Mouse (Mus musculus): ENCODE results near the gene Mthfsl. TPM values are rescaled to one million over a fixed set of nuclear protein-coding genes. Genes with fewer than 3 reads are reported as not detected.
"Not testable (repeated sequence)": the region's sequence is repeated elsewhere in the genome, so short reads cannot be mapped to it uniquely, and the experiment has no call there.

Mthfsl gene
- polyA plus RNA-seq, 1 experiment from 2014 or later, result 25.6 TPM

DNA sequence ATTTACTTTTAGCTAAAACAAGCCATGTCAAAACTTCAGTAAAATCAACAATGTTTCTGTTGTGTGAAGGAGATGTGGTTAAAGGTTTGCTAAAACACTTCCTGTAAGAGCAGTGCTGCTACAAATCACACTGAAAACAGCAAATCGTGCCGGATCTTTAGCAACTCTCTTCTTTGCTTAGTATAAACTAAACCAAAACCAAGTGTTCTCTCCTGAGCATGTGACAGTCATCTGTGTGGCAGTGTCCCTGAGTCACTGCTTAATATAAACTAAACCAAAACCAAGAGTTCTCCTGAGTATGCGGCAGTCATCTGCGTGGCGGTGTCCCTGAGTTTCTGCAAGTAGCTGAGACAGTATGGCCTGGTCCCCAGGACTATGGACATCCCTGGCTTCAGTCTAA, 10.3 kb downstream of the Mthfsl start:
- H3K9me3 ChIP-seq (ENCODE audit: control insufficient read depth, low read length); ATAC-seq (replicated peaks; ENCODE audit: low FRiP score); H3K36me3 ChIP-seq (ENCODE audit: control insufficient read depth, insufficient read depth, low read length); H3K27ac ChIP-seq (ENCODE audit: low read depth, low read length); H3K27me3 ChIP-seq (ENCODE audit: control insufficient read depth, insufficient read depth, low read length); DNase-seq (ENCODE audit: low spot score); H3K9ac ChIP-seq (ENCODE audit: low read length); H3K4me2 ChIP-seq (ENCODE audit: low read depth, low read length, severe bottlenecking); H3K4me1 ChIP-seq (replicated peaks; ENCODE audit: control insufficient read depth, insufficient read depth, low read length); H3K4me3 ChIP-seq (ENCODE audit: low read depth, low read length): not testable (repeated sequence)
- 92% methylated on average over 5 of the region's 5 CpGs for WGBS

DNA sequence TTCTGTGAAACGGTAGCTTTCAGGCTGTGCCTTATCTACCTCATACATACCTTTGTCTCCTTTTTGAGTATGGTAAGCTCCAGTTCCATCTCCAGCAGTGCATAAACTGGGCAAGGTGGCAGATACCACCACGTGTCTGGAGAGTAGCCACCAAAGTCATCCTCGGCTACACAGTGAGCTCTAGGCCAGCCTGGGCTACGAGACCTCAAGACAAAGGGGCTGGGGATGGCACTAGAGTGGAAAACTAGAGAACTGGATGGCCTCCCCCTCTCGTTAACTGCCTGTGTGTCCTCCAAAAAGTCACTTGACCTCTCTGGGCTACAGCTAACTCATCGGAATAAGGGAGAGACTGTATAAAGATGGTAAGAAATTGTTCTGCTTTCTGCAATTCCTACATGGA, 10.8 kb downstream of the Mthfsl start:
- WGBS, result 91% methylated on average over 6 of the region's 6 CpGs
- no peaks in the 10 kb centered on the region for H3K4me1 ChIP-seq (replicated peaks; ENCODE audit: control insufficient read depth, insufficient read depth, low read length)
- H3K9ac ChIP-seq (ENCODE audit: low read length), result no peak overlapping the region
- H3K27ac ChIP-seq (ENCODE audit: low read depth, low read length), result no peak overlapping the region
- no peak overlapping the region for H3K4me3 ChIP-seq (ENCODE audit: low read depth, low read length)
- no peaks in the 10 kb centered on the region for H3K27me3 ChIP-seq (ENCODE audit: control insufficient read depth, insufficient read depth, low read length)
- DNase-seq (ENCODE audit: low spot score), result no peak
- no peaks in the 10 kb centered on the region for H3K36me3 ChIP-seq (ENCODE audit: control insufficient read depth, insufficient read depth, low read length)
- ATAC-seq (replicated peaks; ENCODE audit: low FRiP score), result no peak
- no peaks in the 10 kb centered on the region for H3K9me3 ChIP-seq (ENCODE audit: control insufficient read depth, low read length)
- no peak overlapping the region for H3K4me2 ChIP-seq (ENCODE audit: low read depth, low read length, severe bottlenecking)

DNA sequence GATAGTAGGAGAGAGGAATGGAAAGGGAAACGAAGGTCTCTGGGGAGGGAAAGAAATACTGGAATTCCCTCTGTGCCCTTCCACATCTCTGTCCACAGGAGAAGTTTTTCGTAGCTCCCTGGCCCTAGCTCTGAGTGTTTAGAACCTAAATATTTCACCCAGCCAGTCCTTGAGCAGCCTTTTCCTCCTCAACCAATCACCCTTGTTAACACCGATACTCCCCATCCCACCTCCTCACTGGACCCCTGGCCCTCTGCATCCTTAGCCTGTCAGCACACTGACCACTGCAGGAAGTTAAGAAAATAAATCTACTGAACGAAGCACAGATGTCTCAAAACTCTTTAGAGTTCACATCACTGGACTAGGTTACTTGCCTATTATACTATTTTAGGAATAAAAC, 13.4 kb downstream of the Mthfsl start:
- Histone ChIP-seq H3K4me1 (replicated peaks; ENCODE audit: control insufficient read depth, insufficient read depth, low read length) (no peaks in the 10 kb centered on the region), H3K36me3 (ENCODE audit: control insufficient read depth, insufficient read depth, low read length) (no peaks in the 10 kb centered on the region), H3K9ac (ENCODE audit: low read length) (no peak overlapping the region), H3K9me3 (ENCODE audit: control insufficient read depth, low read length) (no peaks in the 10 kb centered on the region), H3K27ac (ENCODE audit: low read depth, low read length) (no peak overlapping the region), H3K27me3 (ENCODE audit: control insufficient read depth, insufficient read depth, low read length) (no peaks in the 10 kb centered on the region), H3K4me2 (ENCODE audit: low read depth, low read length, severe bottlenecking) (no peak overlapping the region), H3K4me3 (ENCODE audit: low read depth, low read length) (no peak overlapping the region)
- ATAC-seq (replicated peaks; ENCODE audit: low FRiP score), result no peak
- WGBS, result 85% methylated on average over 4 of the region's 4 CpGs
- DNase-seq (ENCODE audit: low spot score), result no peak

DNA sequence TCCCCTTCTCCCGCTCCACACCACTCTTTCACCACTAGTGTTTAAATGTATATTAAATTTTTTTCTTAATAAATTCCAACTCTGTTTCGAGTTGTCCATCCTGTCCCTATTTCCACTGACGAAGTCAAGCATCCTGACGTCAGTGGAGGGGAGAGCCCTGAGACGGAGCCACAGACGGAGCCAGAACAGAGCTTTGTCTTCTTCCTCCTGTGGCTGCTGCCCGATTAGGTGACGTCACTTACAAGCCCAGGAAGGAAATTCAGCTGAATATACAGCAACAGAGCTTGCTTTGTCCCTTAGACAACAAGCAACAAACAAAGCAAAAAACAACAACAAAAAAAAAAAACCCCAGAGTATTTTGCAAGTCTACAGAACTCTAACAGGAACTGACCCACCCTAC, 14.9 kb downstream of the Mthfsl start:
- H3K36me3 ChIP-seq (ENCODE audit: control insufficient read depth, insufficient read depth, low read length); H3K9ac ChIP-seq (ENCODE audit: low read length); H3K9me3 ChIP-seq (ENCODE audit: control insufficient read depth, low read length); DNase-seq (ENCODE audit: low spot score); ATAC-seq (replicated peaks; ENCODE audit: low FRiP score); H3K27me3 ChIP-seq (ENCODE audit: control insufficient read depth, insufficient read depth, low read length); H3K27ac ChIP-seq (ENCODE audit: low read depth, low read length); H3K4me1 ChIP-seq (replicated peaks; ENCODE audit: control insufficient read depth, insufficient read depth, low read length); H3K4me2 ChIP-seq (ENCODE audit: low read depth, low read length, severe bottlenecking); H3K4me3 ChIP-seq (ENCODE audit: low read depth, low read length): not testable (repeated sequence)
- 78% methylated on average over 8 of the region's 8 CpGs for WGBS

DNA sequence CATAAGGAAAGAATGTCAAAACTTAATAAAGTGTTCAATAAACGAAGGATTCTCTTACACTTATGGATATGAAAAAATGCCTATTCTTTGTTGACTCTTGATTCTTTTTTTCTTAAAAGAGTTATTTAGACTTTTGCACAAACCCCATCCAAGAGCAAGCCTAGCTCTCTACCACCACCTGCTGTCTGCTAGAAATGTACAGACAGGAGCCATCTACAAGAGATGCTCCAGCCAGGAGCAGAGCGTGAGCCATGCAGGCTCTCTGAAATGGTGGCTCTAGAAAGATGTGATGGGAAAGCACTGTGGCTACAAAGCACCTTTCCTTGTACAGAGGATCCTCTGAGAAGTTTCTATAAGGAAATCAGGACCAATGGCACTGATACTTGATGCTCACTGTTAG, 21.4 kb downstream of the Mthfsl start:
- not testable (repeated sequence) for H3K36me3 ChIP-seq (ENCODE audit: control insufficient read depth, insufficient read depth, low read length); H3K27ac ChIP-seq (ENCODE audit: low read depth, low read length); DNase-seq (ENCODE audit: low spot score); H3K4me2 ChIP-seq (ENCODE audit: low read depth, low read length, severe bottlenecking); H3K9ac ChIP-seq (ENCODE audit: low read length); H3K4me1 ChIP-seq (replicated peaks; ENCODE audit: control insufficient read depth, insufficient read depth, low read length); H3K4me3 ChIP-seq (ENCODE audit: low read depth, low read length); ATAC-seq (replicated peaks; ENCODE audit: low FRiP score); H3K27me3 ChIP-seq (ENCODE audit: control insufficient read depth, insufficient read depth, low read length); H3K9me3 ChIP-seq (ENCODE audit: control insufficient read depth, low read length)
- no CpG with 5 or more reads among the region's 2 CpGs for WGBS

DNA sequence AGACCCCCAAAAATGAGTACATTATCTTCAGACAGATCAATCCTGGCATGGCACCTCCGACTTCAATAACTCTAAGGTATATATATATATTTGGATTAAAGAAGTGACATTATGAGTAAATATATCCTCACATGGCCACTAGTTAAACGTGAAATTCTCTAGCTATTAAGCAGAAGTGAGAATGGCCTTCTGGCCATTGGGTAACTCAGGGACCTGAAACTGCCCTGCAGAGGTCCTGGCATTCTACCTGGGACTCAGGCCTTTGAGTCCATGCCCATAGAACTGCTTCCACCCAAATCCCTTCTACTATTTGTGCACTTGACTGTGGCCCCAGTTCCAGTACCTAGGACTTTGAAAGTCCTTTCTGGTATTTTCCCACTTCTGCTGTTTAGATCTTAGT, 28.8 kb downstream of the Mthfsl start:
- H3K4me3 ChIP-seq (ENCODE audit: low read depth, low read length); H3K4me2 ChIP-seq (ENCODE audit: low read depth, low read length, severe bottlenecking); H3K4me1 ChIP-seq (replicated peaks; ENCODE audit: control insufficient read depth, insufficient read depth, low read length); H3K27ac ChIP-seq (ENCODE audit: low read depth, low read length); H3K36me3 ChIP-seq (ENCODE audit: control insufficient read depth, insufficient read depth, low read length); DNase-seq (ENCODE audit: low spot score); H3K9me3 ChIP-seq (ENCODE audit: control insufficient read depth, low read length); H3K27me3 ChIP-seq (ENCODE audit: control insufficient read depth, insufficient read depth, low read length); H3K9ac ChIP-seq (ENCODE audit: low read length); ATAC-seq (replicated peaks; ENCODE audit: low FRiP score): not testable (repeated sequence)
- WGBS, result 84% methylated on average over 2 of the region's 2 CpGs

DNA sequence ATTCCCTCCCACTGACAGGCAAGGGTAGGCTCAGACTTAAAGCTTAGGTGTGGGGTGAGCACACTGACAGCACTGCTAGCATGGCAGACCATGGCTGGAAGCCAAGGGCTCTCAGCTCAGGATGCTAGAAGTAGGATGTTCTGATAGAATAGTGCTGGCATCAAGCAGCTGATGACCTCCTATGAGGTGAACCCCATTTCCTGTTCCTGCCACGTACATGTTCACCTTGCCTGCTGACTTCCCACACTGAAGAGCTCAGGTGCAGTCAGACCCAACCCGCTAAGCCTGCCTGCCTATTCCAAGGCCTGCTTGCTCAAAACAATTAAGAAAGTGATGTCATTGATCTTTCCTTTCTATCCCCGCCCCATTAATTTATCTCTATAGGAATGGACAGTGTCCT, 30.6 kb downstream of the Mthfsl start:
- 93% methylated on average over 2 of the region's 3 CpGs for WGBS
- H3K4me2 ChIP-seq (ENCODE audit: low read depth, low read length, severe bottlenecking); H3K9ac ChIP-seq (ENCODE audit: low read length); H3K36me3 ChIP-seq (ENCODE audit: control insufficient read depth, insufficient read depth, low read length); H3K27me3 ChIP-seq (ENCODE audit: control insufficient read depth, insufficient read depth, low read length); ATAC-seq (replicated peaks; ENCODE audit: low FRiP score); H3K27ac ChIP-seq (ENCODE audit: low read depth, low read length); H3K4me3 ChIP-seq (ENCODE audit: low read depth, low read length); H3K4me1 ChIP-seq (replicated peaks; ENCODE audit: control insufficient read depth, insufficient read depth, low read length); H3K9me3 ChIP-seq (ENCODE audit: control insufficient read depth, low read length); DNase-seq (ENCODE audit: low spot score): not testable (repeated sequence)

DNA sequence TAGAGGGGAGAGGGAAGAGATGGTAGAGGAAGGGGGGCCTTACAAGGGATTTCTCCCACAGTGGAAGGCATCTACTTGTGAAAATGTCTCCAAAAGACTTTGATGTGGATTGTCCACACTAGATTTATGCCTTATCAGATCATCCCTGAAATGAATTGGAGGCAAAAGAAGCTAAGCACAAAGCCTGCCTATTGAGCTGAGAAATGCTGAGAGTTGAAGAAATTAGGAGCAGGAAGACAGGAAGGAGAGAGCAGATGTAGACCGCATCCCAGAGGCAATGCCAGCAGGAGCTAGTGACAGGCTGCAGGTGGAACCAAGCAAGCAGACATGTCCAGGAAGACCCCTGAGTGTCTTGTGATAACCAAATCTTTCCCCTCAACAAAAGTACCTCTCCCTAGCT, 33.4 kb downstream of the Mthfsl start:
- H3K9me3 ChIP-seq (ENCODE audit: control insufficient read depth, low read length); H3K27ac ChIP-seq (ENCODE audit: low read depth, low read length); H3K9ac ChIP-seq (ENCODE audit: low read length); H3K4me2 ChIP-seq (ENCODE audit: low read depth, low read length, severe bottlenecking); H3K4me3 ChIP-seq (ENCODE audit: low read depth, low read length); H3K27me3 ChIP-seq (ENCODE audit: control insufficient read depth, insufficient read depth, low read length); DNase-seq (ENCODE audit: low spot score); H3K36me3 ChIP-seq (ENCODE audit: control insufficient read depth, insufficient read depth, low read length); ATAC-seq (replicated peaks; ENCODE audit: low FRiP score); H3K4me1 ChIP-seq (replicated peaks; ENCODE audit: control insufficient read depth, insufficient read depth, low read length): not testable (repeated sequence)
- 88% methylated on average over 1 of the region's 1 CpGs for WGBS

DNA sequence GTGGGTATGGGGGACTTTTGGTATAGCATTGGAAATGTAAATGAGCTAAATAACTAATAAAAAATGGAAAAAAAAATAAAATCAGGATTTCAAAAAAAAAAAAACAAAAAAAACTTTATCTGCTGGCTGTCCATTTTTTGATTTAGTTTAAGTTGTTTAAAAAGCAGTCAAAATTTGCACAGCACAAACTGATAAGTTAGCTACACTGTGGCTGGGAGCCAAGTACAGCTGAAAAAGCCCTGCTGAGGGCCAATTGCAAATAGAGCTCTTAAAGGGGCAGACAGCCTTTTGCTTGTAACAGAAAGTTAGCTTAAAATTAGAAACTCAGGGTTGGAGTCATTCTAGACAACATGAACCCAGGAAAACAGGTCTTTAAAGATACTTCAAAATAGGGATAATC, 61.8 kb downstream of the Mthfsl start:
- not testable (repeated sequence) for H3K4me1 ChIP-seq (replicated peaks; ENCODE audit: control insufficient read depth, insufficient read depth, low read length); H3K4me2 ChIP-seq (ENCODE audit: low read depth, low read length, severe bottlenecking); H3K9me3 ChIP-seq (ENCODE audit: control insufficient read depth, low read length); H3K27me3 ChIP-seq (ENCODE audit: control insufficient read depth, insufficient read depth, low read length); DNase-seq (ENCODE audit: low spot score); H3K36me3 ChIP-seq (ENCODE audit: control insufficient read depth, insufficient read depth, low read length); ATAC-seq (replicated peaks; ENCODE audit: low FRiP score); H3K27ac ChIP-seq (ENCODE audit: low read depth, low read length); H3K9ac ChIP-seq (ENCODE audit: low read length); H3K4me3 ChIP-seq (ENCODE audit: low read depth, low read length)

Measured in forebrain, embryonic 11.5 days (tissue).